Mouse (Mus musculus) liver, adult 2 months (tissue): Measurements from ENCODE around the gene Slc7a15. TPM values are rescaled to one million over a fixed set of nuclear protein-coding genes. Genes with fewer than 3 reads are reported as not detected.

ENCODE experiments used
- DNase-seq: peaks from one replicate; pipeline ENCODE4 v3.0.0-alpha.2; 2011; ENCODE audit warnings: low read depth, low spot score; ENCODE audit errors: extremely low read depth
- H3K27ac ChIP-seq: fragments of 200-500 bp; replicated peaks from 2 replicates; pipeline ENCODE4 v1.5.1; 2012; ENCODE audit warnings: low read depth, mild to moderate bottlenecking, control low read depth, inconsistent platforms, low read length; ENCODE audit not compliant: insufficient read depth
- H3K27me3 ChIP-seq: fragments of 200-500 bp; 2 replicates; pipeline ENCODE4 v1.6.1; 2012; ENCODE audit warnings: mild to moderate bottlenecking, moderate library complexity, low read length, inconsistent platforms; ENCODE audit not compliant: control insufficient read depth, insufficient read depth
- H3K36me3 ChIP-seq: fragments of 200-500 bp; 2 replicates; pipeline ENCODE4 v1.6.1; 2012; ENCODE audit warnings: low read length, inconsistent platforms; ENCODE audit not compliant: control insufficient read depth, insufficient read depth
- H3K4me1 ChIP-seq: fragments of 200-500 bp; 2 replicates; pipeline ENCODE4 v1.6.1; 2011; ENCODE audit warnings: low read length; ENCODE audit not compliant: control insufficient read depth, insufficient read depth
- H3K4me3 ChIP-seq: fragments of 200-500 bp; 2 replicates; pipeline ENCODE4 v1.5.1; 2011; ENCODE audit warnings: low read depth, mild to moderate bottlenecking, control low read depth, low read length, moderate library complexity; ENCODE audit not compliant: insufficient read depth
- H3K79me2 ChIP-seq: fragments of 200-500 bp; 2 replicates; pipeline ENCODE4 v1.6.1; 2012; ENCODE audit warnings: inconsistent platforms, mild to moderate bottlenecking, low read length, moderate library complexity; ENCODE audit not compliant: control insufficient read depth, insufficient read depth
- H3K9ac ChIP-seq: fragments of 200-500 bp; 2 replicates; pipeline ENCODE4 v1.6.1; 2012; ENCODE audit warnings: low read depth, mild to moderate bottlenecking, control low read depth, inconsistent platforms, low read length
- CTCF ChIP-seq: fragments of 200-500 bp; IDR thresholded peaks from 2 replicates; pipeline ENCODE4 v1.5.1; 2011; ENCODE audit warnings: low read depth, low read length, control low read depth
- POLR2A ChIP-seq: fragments of 200-500 bp; IDR thresholded peaks from 2 replicates; pipeline ENCODE4 v1.6.1; 2011; ENCODE audit warnings: low read length, control low read depth; ENCODE audit not compliant: insufficient read depth; ENCODE audit errors: extremely low read depth
- WGBS: fragments of 180-500 bp; shearing (Covaris S2); methylation state at CpG from one replicate; pipeline ENCODE4 v1.1.7; 2018; 5-methylcytosine and 5-hydroxymethylcytosine counted together
- polyA plus RNA-seq: library from polyadenylated mRNA; depleted of rRNA; stranded (reverse); fragments of >200 nt; gene quantifications from 2 replicates; pipeline ENCODE4 v1.2.3, GENCODE M21; 2012; rRNA removed
- total RNA-seq: library from RNA; depleted of rRNA; stranded (reverse); fragments of >200 nt; gene quantifications from 2 replicates; pipeline ENCODE4 v1.2.3, GENCODE M21; 2014; rRNA removed

Slc7a15 gene
- total and polyA plus RNA-seq, 2 experiments: 0.12 TPM; not detected in 1

- Histone ChIP-seq H3K4me1 (no peaks in the 10 kb centered on the region), H3K27me3 (no peaks in the 10 kb centered on the region), H3K4me3 (no peak overlapping the region), H3K36me3 (no peaks in the 10 kb centered on the region), H3K9ac (no peak overlapping the region), H3K79me2 (no peaks in the 10 kb centered on the region), H3K27ac (no peak overlapping the region)
- DNase-seq: no peak
- 92% methylated on average over 7 of the region's 7 CpGs for WGBS
- no peak for TF ChIP-seq POLR2A
- no peak for TF ChIP-seq CTCF
These were observed 113.6 kb downstream of the Slc7a15 start for GRCm38 (mm10) chr12:8485247-8485646.

GRCm38 (mm10) chr12:8482169-8482568 lies 116.7 kb downstream of the Slc7a15 start:
- DNase-seq: no peak
- no peaks in the 10 kb centered on the region for H3K27me3 ChIP-seq
- no peak overlapping the region for H3K27ac ChIP-seq
- no peak for TF ChIP-seq CTCF
- no peak for TF ChIP-seq POLR2A
- H3K36me3 ChIP-seq: no peaks in the 10 kb centered on the region
- no peaks in the 10 kb centered on the region for H3K79me2 ChIP-seq
- H3K4me3 ChIP-seq: no peak overlapping the region
- WGBS: 86% methylated on average over 2 of the region's 2 CpGs
- no peak overlapping the region for H3K9ac ChIP-seq
- no peaks in the 10 kb centered on the region for H3K4me1 ChIP-seq

Other genes with a start within 250 kb of the Slc7a15 start
- gene Rhob, start 99.1 kb downstream of the Slc7a15 start, total RNA-seq: 12.8 and 25.2 TPM in 2 replicates
- gene Rhob, start 99.1 kb downstream of the Slc7a15 start, polyA plus RNA-seq: 24.9 and 31.0 TPM in 2 replicates
- 43.0 and 59.5 TPM in 2 replicates for gene Pum2, start 75.1 kb upstream of the Slc7a15 start, total RNA-seq
- 16.0 and 18.0 TPM in 2 replicates for gene Pum2, start 75.1 kb upstream of the Slc7a15 start, polyA plus RNA-seq
- 164 and 316 TPM in 2 replicates for gene Sdc1, start 172.3 kb upstream of the Slc7a15 start, total RNA-seq
- 321 and 421 TPM in 2 replicates for gene Sdc1, start 172.3 kb upstream of the Slc7a15 start, polyA plus RNA-seq